Mouse (Mus musculus) midbrain, postnatal 0 days (tissue): Measurements from ENCODE around the gene Cdc42bpa. TPM values are rescaled to one million over a fixed set of nuclear protein-coding genes. Genes with fewer than 3 reads are reported as not detected.

Experiments used
- ATAC-seq: fragments of 200-750 bp; cut with Nextera tagmentation; 2 replicates; pipeline ENCODE4 v1.8.0; 2017; ENCODE audit warnings: moderate number of reproducible peaks, mild to moderate bottlenecking, moderate TSS enrichment, moderate library complexity; ENCODE audit not compliant: low FRiP score
- DNase-seq: peaks from one replicate; pipeline ENCODE4 v3.0.0-alpha.2; 2015; ENCODE audit warnings: low spot score
- H3K27ac ChIP-seq: fragments of 300-500 bp; sonication (generic); 2 replicates; pipeline ENCODE4 v1.5.1; 2014; ENCODE audit warnings: low read depth, mild to moderate bottlenecking, low read length, mixed read lengths
- H3K27me3 ChIP-seq: fragments of 300-500 bp; sonication (generic); 2 replicates; pipeline ENCODE4 v1.6.1; 2014; ENCODE audit warnings: low read length, control low read depth, mixed read lengths; ENCODE audit not compliant: insufficient read depth
- H3K36me3 ChIP-seq: fragments of 300-500 bp; sonication (generic); 2 replicates; pipeline ENCODE4 v1.6.1; 2014; ENCODE audit warnings: low read length, control low read depth, mixed read lengths; ENCODE audit not compliant: insufficient read depth
- H3K4me1 ChIP-seq: fragments of 300-500 bp; sonication (generic); 2 replicates; pipeline ENCODE4 v1.6.1; 2014; ENCODE audit warnings: mild to moderate bottlenecking, control low read depth, antibody characterized with exemption, low read length, mixed read lengths; ENCODE audit not compliant: insufficient read depth
- H3K4me2 ChIP-seq: fragments of 300-500 bp; sonication (generic); 2 replicates; pipeline ENCODE4 v1.6.1; 2014; ENCODE audit warnings: low read depth, mild to moderate bottlenecking, low read length, mixed read lengths; ENCODE audit not compliant: poor library complexity, severe bottlenecking
- H3K4me3 ChIP-seq: fragments of 300-500 bp; sonication (generic); 2 replicates; pipeline ENCODE4 v1.5.1; 2014; ENCODE audit warnings: low read depth, mild to moderate bottlenecking, low read length, moderate library complexity
- H3K9ac ChIP-seq: fragments of 300-500 bp; sonication (generic); replicated peaks from 2 replicates; pipeline ENCODE4 v1.6.1; 2014; ENCODE audit warnings: mild to moderate bottlenecking, low read length, moderate library complexity, mixed read lengths; ENCODE audit not compliant: poor library complexity, severe bottlenecking
- H3K9me3 ChIP-seq: fragments of 300-500 bp; sonication (generic); 2 replicates; pipeline ENCODE4 v1.6.1; 2016; ENCODE audit warnings: low read length, control low read depth
- CTCF ChIP-seq: IDR thresholded peaks from 2 replicates; pipeline ENCODE4 v1.5.1; 2016; ENCODE audit warnings: antibody characterized with exemption, mild to moderate bottlenecking
- WGBS: fragments of 180-500 bp; shearing (Covaris S2); extraction: QIAGEN DNeasy Blood & Tissue Kit; methylation state at CpG from one replicate; pipeline ENCODE4 v1.1.7; 2014; 5-methylcytosine and 5-hydroxymethylcytosine counted together
- polyA plus RNA-seq: library from polyadenylated mRNA; unstranded; fragments of >200 nt; fragmentation: Nextera tagmentation; extraction: Ambion mirVana; gene quantifications from 2 replicates; pipeline ENCODE4 v1.2.1, GENCODE M21; 2015
- total RNA-seq: library from RNA; depleted of rRNA; stranded (reverse); fragments of >200 nt; gene quantifications from 2 replicates; pipeline ENCODE4 v1.2.3, GENCODE M21; 2014

The Cdc42bpa gene
- total and polyA plus RNA-seq, 2 experiments from 2014 or later: 29.3 to 108 TPM

- no peak for ATAC-seq
Observed at GRCm38 (mm10) chr1:180184768-180185167, 224.5 kb downstream of the Cdc42bpa start.

GRCm38 (mm10) chr1:180185877-180186276, 225.6 kb downstream of the Cdc42bpa start:
- Histone ChIP-seq H3K27ac (no peak overlapping the region), H3K4me2 (no peak overlapping the region), H3K27me3 (no peaks in the 10 kb centered on the region), H3K9me3 (no peaks in the 10 kb centered on the region), H3K36me3 (no peaks in the 10 kb centered on the region), H3K4me3 (no peak overlapping the region), H3K9ac (no peak overlapping the region), H3K4me1 (no peaks in the 10 kb centered on the region)
- DNase-seq: no peak
- WGBS: 67% methylated on average over 5 of the region's 5 CpGs
- no peak for ATAC-seq
- TF ChIP-seq CTCF: 0 out of 2 replicates have a peak, but pooled peaks have one; percentile 32

More at GRCm38 (mm10) chr1:180184768-180185167, 224.5 kb downstream of the Cdc42bpa start:
- no peak overlapping the region for H3K9ac ChIP-seq
- no peaks in the 10 kb centered on the region for H3K9me3 ChIP-seq
- no peaks in the 10 kb centered on the region for H3K4me1 ChIP-seq
- 66% methylated on average over 7 of the region's 7 CpGs for WGBS
- no peak overlapping the region for H3K27ac ChIP-seq
- no peak overlapping the region for H3K4me2 ChIP-seq
- H3K36me3 ChIP-seq: no peaks in the 10 kb centered on the region
- DNase-seq: no peak
- no peak overlapping the region for H3K4me3 ChIP-seq
- TF ChIP-seq CTCF: no peak
- no peaks in the 10 kb centered on the region for H3K27me3 ChIP-seq

GRCm38 (mm10) chr1:180186371-180186770, 226.1 kb downstream of the Cdc42bpa start:
- DNase-seq (no peak), ATAC-seq (no peak)
- Histone ChIP-seq H3K36me3 (no peaks in the 10 kb centered on the region), H3K27me3 (no peaks in the 10 kb centered on the region), H3K4me1 (no peaks in the 10 kb centered on the region), H3K27ac (no peak overlapping the region), H3K4me2 (no peak overlapping the region), H3K9ac (no peak overlapping the region), H3K9me3 (no peaks in the 10 kb centered on the region), H3K4me3 (no peak overlapping the region)
- WGBS: 84% methylated on average over 3 of the region's 3 CpGs
- no peak for TF ChIP-seq CTCF

GRCm38 (mm10) chr1:180188951-180189350, 228.7 kb downstream of the Cdc42bpa start:
- DNase-seq: no peak
- peaks cover 6% of the 10 kb centered on the region; the same call in 1 of the 2 replicates for H3K27me3 ChIP-seq
- TF ChIP-seq CTCF: no peak
- no peaks in the 10 kb centered on the region for H3K4me1 ChIP-seq
- H3K4me2 ChIP-seq: no peak overlapping the region
- no peaks in the 10 kb centered on the region for H3K9me3 ChIP-seq
- no peak overlapping the region for H3K4me3 ChIP-seq
- no peak overlapping the region for H3K9ac ChIP-seq
- no peak for ATAC-seq
- H3K36me3 ChIP-seq: no peaks in the 10 kb centered on the region
- WGBS: 93% methylated on average over 4 of the region's 4 CpGs
- no peak overlapping the region for H3K27ac ChIP-seq

- no peak overlapping the region for H3K27ac ChIP-seq
- H3K9me3 ChIP-seq: no peaks in the 10 kb centered on the region
- no peak for DNase-seq
- H3K4me2 ChIP-seq: no peak overlapping the region
- H3K4me1 ChIP-seq: peaks cover 6% of the 10 kb centered on the region; the same call in 1 of the 2 replicates
- no peak for ATAC-seq
- H3K27me3 ChIP-seq: peaks cover 11% of the 10 kb centered on the region; the same call in 1 of the 2 replicates
- no peak overlapping the region for H3K9ac ChIP-seq
- TF ChIP-seq CTCF: no peak
- H3K36me3 ChIP-seq: no peaks in the 10 kb centered on the region
- H3K4me3 ChIP-seq: no peak overlapping the region
- 82% methylated on average over 8 of the region's 8 CpGs for WGBS
Observed at GRCm38 (mm10) chr1:180191112-180191511, 230.8 kb downstream of the Cdc42bpa start.

GRCm38 (mm10) chr1:180191651-180192220, 231.5 kb downstream of the Cdc42bpa start:
- WGBS: 68% methylated on average over 7 of the region's 7 CpGs
- no peaks in the 10 kb centered on the region for H3K9me3 ChIP-seq
- DNase-seq (no peak), ATAC-seq (no peak)
- no peak overlapping the region for H3K4me2 ChIP-seq
- no peak for TF ChIP-seq CTCF
- no peaks in the 10 kb centered on the region for H3K36me3 ChIP-seq
- H3K4me3 ChIP-seq: no peak overlapping the region
- no peak overlapping the region for H3K9ac ChIP-seq
- H3K27ac ChIP-seq: no peak overlapping the region
- H3K4me1 ChIP-seq: peaks cover 6% of the 10 kb centered on the region; the same call in 1 of the 2 replicates
- peaks cover 11% of the 10 kb centered on the region; the same call in 1 of the 2 replicates for H3K27me3 ChIP-seq
